Mouse (Mus musculus): ENCODE measurements around the gene Ankfn1.

Gene Ankfn1

GRCm38 (mm10) chr11:89360895-89361294, 416.6 kb downstream of the Ankfn1 start:
- 98% methylated on average over 3 of the region's 3 CpGs for WGBS

- 67% methylated on average over 5 of the region's 5 CpGs for WGBS
These were observed 418.9 kb downstream of the Ankfn1 start for GRCm38 (mm10) chr11:89358546-89358945.

- 87% methylated on average over 2 of the region's 2 CpGs for WGBS
These were observed 421.0 kb downstream of the Ankfn1 start for GRCm38 (mm10) chr11:89356479-89356878.

- 39% methylated on average over 5 of the region's 5 CpGs for WGBS
These were observed 421.4 kb downstream of the Ankfn1 start for GRCm38 (mm10) chr11:89356018-89356417.

- WGBS, result 66% methylated on average over 12 of the region's 12 CpGs
These were observed 437.2 kb downstream of the Ankfn1 start for GRCm38 (mm10) chr11:89340238-89340637.
